Mouse (Mus musculus): Measurements from ENCODE around the gene Ankrd37. TPM values are rescaled to one million over a fixed set of nuclear protein-coding genes. Genes with fewer than 3 reads are reported as not detected.

Ankrd37 gene
- polyA plus RNA-seq, 1 experiment from 2014 or later: 18.5 TPM

DNA sequence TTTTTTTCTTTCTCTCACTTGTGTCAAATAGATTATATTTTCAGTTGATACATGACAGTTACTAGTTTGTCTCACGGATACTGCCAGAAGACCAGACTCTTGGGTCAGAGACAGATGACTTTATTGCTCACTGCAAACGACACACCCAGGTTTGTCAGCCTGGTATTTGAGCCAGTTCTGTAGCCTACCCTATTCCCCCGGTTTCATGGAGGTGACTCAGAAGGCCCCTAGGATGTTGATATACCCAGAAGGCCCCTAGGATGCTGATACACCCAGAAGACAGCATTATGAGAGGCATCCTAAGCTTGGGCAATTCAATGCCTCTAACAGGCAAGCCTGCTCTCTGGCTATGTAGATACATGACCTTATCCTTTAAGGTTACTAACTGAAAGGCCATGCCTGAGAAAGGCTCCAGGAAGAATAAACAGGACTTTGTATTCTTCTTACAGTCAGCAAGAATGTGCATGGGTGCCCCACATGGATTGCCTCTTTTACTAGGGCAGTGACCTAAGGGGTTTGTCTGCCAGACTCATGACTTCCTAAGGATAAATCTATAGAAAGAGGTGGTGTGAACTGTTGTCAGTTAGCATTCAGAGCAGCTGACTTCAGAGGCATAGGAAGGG, 1.7 kb upstream of the Ankrd37 start:
- no peak overlapping the region for H3K9ac ChIP-seq (ENCODE audit: low read length)
- H3K27me3 ChIP-seq (ENCODE audit: control insufficient read depth, insufficient read depth, low read length): no peaks in the 10 kb centered on the region
- no peak overlapping the region for H3K27ac ChIP-seq (ENCODE audit: low read depth, low read length)
- WGBS: 91% methylated on average over 3 of the region's 3 CpGs
- no peak overlapping the region for H3K4me2 ChIP-seq
- peaks cover 7% of the 10 kb centered on the region; the same call in 1 of the 2 replicates for H3K4me1 ChIP-seq (ENCODE audit: control insufficient read depth, insufficient read depth, low read length)
- no peak for ATAC-seq (ENCODE audit: low FRiP score)
- DNase-seq (ENCODE audit: low spot score, missing footprints): no peak
- H3K4me3 ChIP-seq (ENCODE audit: low read depth, low read length): no peak overlapping the region
- H3K36me3 ChIP-seq (ENCODE audit: control insufficient read depth, insufficient read depth, low read length): no peaks in the 10 kb centered on the region
- no peaks in the 10 kb centered on the region for H3K9me3 ChIP-seq (ENCODE audit: control insufficient read depth, low read length)

- Histone ChIP-seq H3K4me3 (ENCODE audit: low read depth, low read length) (peak overlapping the region; percentile 44), H3K9ac (ENCODE audit: low read length) (peak overlapping the region; percentile 86), H3K9me3 (ENCODE audit: control insufficient read depth, low read length) (no peaks in the 10 kb centered on the region), H3K4me2 (peak overlapping the region; percentile 70), H3K36me3 (ENCODE audit: control insufficient read depth, insufficient read depth, low read length) (no peaks in the 10 kb centered on the region; the same call in 1 of the 2 replicates), H3K27me3 (ENCODE audit: control insufficient read depth, insufficient read depth, low read length) (no peaks in the 10 kb centered on the region), H3K4me1 (ENCODE audit: control insufficient read depth, insufficient read depth, low read length) (peaks cover 6% of the 10 kb centered on the region), H3K27ac (ENCODE audit: low read depth, low read length) (peak overlapping the region; percentile 94)
- 6% methylated on average over 55 of the region's 55 CpGs for WGBS
- ATAC-seq (ENCODE audit: low FRiP score): peak; percentile 99
- peak; percentile 100 for DNase-seq (ENCODE audit: low spot score, missing footprints)
Observed at GRCm38 (mm10) chr8:45999784-46000705, 5.5 kb downstream of the Ankrd37 start.

DNA sequence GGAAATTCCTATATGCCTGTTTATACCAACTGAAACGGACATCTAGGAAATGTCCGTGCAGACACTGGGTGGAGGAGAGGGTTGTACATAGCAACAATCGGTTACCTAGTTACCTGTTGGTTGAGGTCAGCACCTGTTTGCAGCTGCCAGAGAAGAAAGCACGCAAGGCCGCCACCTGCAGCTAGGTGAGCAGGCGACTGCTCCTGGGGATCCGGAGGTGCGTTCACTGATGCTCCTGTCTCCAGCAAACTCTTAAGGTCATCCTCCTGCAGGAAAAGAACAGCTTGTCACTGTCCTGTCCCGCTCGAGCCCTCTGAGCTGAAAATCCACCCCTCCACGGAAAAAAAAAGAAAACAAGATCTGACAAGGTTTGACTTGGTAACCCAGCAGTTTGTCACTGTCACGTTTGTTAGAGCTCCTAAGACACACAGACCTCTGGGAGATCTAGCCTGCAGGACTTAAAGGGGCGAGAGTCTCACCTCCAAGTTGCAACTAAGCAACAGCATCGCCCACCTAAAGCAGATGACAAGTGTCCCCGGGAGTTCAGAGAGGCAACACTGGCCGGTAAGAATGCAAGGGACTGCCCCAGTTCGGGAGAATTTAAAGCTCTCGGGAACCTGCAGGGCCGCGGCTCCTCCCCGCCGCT, 6.2 kb downstream of the Ankrd37 start, which contains the start of gene Lrp2bp:
TSS of gene Lrp2bp (plus strand) at position 166 of the 646 bp plus-strand sequence.
- Histone ChIP-seq H3K9ac (ENCODE audit: low read length) (peak within 1 kb of the TSS; percentile 86), H3K4me1 (ENCODE audit: control insufficient read depth, insufficient read depth, low read length) (peaks cover 6% of the 10 kb centered on the region), H3K27me3 (ENCODE audit: control insufficient read depth, insufficient read depth, low read length) (no peaks in the 10 kb centered on the region), H3K36me3 (ENCODE audit: control insufficient read depth, insufficient read depth, low read length) (no peaks in the 10 kb centered on the region; the same call in 1 of the 2 replicates), H3K27ac (ENCODE audit: low read depth, low read length) (peak within 1 kb of the TSS; percentile 94), H3K9me3 (ENCODE audit: control insufficient read depth, low read length) (no peaks in the 10 kb centered on the region), H3K4me3 (ENCODE audit: low read depth, low read length) (peak within 1 kb of the TSS; percentile 44), H3K4me2 (peak within 1 kb of the TSS; percentile 70)
- DNase-seq (ENCODE audit: low spot score, missing footprints) (no peak), ATAC-seq (ENCODE audit: low FRiP score) (peak; percentile 8)
- WGBS: 4% methylated on average over 22 of the region's 22 CpGs

GRCm38 (mm10) chr8:45998228-45998627, 7.3 kb downstream of the Ankrd37 start:
- Histone ChIP-seq H3K4me3 (ENCODE audit: low read depth, low read length) (no peak overlapping the region), H3K27me3 (ENCODE audit: control insufficient read depth, insufficient read depth, low read length) (no peaks in the 10 kb centered on the region), H3K9me3 (ENCODE audit: control insufficient read depth, low read length) (no peaks in the 10 kb centered on the region), H3K36me3 (ENCODE audit: control insufficient read depth, insufficient read depth, low read length) (no peaks in the 10 kb centered on the region; the same call in 1 of the 2 replicates), H3K4me2 (no peak overlapping the region), H3K4me1 (ENCODE audit: control insufficient read depth, insufficient read depth, low read length) (peaks cover 6% of the 10 kb centered on the region), H3K9ac (ENCODE audit: low read length) (no peak overlapping the region), H3K27ac (ENCODE audit: low read depth, low read length) (no peak overlapping the region)
- ATAC-seq (ENCODE audit: low FRiP score) (no peak), DNase-seq (ENCODE audit: low spot score, missing footprints) (no peak)
- 87% methylated on average over 2 of the region's 2 CpGs for WGBS

DNA sequence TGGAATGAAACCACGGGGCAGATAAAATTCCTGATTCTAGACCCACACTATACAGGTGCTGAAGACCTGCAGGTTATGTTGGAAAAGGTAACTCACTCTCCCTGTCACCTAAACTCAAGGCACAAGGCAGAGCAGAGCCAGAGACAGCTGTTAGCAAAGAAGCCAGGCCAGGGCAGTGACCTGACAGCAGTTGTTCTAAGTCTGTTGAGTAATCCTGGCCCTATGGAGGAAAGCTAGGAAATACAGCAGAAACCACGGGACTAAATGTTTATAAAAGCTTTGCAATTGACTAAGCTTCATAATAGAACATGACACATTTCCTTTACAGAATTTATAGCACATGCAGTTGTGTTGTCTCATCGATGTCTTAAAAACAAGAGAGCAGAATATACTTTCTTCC, 9.9 kb downstream of the Ankrd37 start:
- 92% methylated on average over 3 of the region's 3 CpGs for WGBS
- H3K9me3 ChIP-seq (ENCODE audit: control insufficient read depth, low read length): no peaks in the 10 kb centered on the region
- no peaks in the 10 kb centered on the region; the same call in 1 of the 2 replicates for H3K36me3 ChIP-seq (ENCODE audit: control insufficient read depth, insufficient read depth, low read length)
- peaks cover 6% of the 10 kb centered on the region for H3K4me1 ChIP-seq (ENCODE audit: control insufficient read depth, insufficient read depth, low read length)
- no peak overlapping the region for H3K4me2 ChIP-seq
- no peak overlapping the region for H3K4me3 ChIP-seq (ENCODE audit: low read depth, low read length)
- ATAC-seq (ENCODE audit: low FRiP score) (no peak), DNase-seq (ENCODE audit: low spot score, missing footprints) (no peak)
- no peak overlapping the region for H3K27ac ChIP-seq (ENCODE audit: low read depth, low read length)
- no peaks in the 10 kb centered on the region for H3K27me3 ChIP-seq (ENCODE audit: control insufficient read depth, insufficient read depth, low read length)
- no peak overlapping the region for H3K9ac ChIP-seq (ENCODE audit: low read length)

DNA sequence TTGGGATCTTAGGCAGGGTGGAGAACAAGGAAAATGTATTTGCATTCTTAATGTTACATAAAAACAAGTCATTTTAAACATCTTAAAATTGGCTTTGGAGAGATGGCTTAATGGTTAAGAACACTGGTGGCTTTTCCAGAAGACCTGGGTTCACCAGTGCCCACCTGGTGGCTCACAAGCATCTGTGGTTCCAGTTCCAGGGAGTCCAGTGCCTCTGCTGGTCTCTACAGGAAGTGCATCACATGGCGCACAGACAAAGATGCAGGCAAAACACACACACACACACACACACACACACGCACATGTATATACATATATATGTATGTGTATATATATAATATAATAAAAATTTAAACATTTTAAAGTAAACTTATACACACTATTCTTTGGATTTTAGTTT, 11.4 kb downstream of the Ankrd37 start:
- no peaks in the 10 kb centered on the region for H3K9me3 ChIP-seq (ENCODE audit: control insufficient read depth, low read length)
- WGBS: 96% methylated on average over 2 of the region's 2 CpGs
- no peak for ATAC-seq (ENCODE audit: low FRiP score)
- H3K27me3 ChIP-seq (ENCODE audit: control insufficient read depth, insufficient read depth, low read length): no peaks in the 10 kb centered on the region
- DNase-seq (ENCODE audit: low spot score, missing footprints): no peak
- no peaks in the 10 kb centered on the region; the same call in 1 of the 2 replicates for H3K36me3 ChIP-seq (ENCODE audit: control insufficient read depth, insufficient read depth, low read length)
- H3K9ac ChIP-seq (ENCODE audit: low read length): no peak overlapping the region
- no peak overlapping the region for H3K27ac ChIP-seq (ENCODE audit: low read depth, low read length)
- H3K4me2 ChIP-seq: no peak overlapping the region
- peaks cover 2% of the 10 kb centered on the region for H3K4me1 ChIP-seq (ENCODE audit: control insufficient read depth, insufficient read depth, low read length)
- H3K4me3 ChIP-seq (ENCODE audit: low read depth, low read length): no peak overlapping the region

GRCm38 (mm10) chr8:45990631-45991310, 14.7 kb downstream of the Ankrd37 start:
- H3K27me3 ChIP-seq (ENCODE audit: control insufficient read depth, insufficient read depth, low read length): no peaks in the 10 kb centered on the region
- 96% methylated on average over 4 of the region's 4 CpGs for WGBS
- no peak for ATAC-seq (ENCODE audit: low FRiP score)

DNA sequence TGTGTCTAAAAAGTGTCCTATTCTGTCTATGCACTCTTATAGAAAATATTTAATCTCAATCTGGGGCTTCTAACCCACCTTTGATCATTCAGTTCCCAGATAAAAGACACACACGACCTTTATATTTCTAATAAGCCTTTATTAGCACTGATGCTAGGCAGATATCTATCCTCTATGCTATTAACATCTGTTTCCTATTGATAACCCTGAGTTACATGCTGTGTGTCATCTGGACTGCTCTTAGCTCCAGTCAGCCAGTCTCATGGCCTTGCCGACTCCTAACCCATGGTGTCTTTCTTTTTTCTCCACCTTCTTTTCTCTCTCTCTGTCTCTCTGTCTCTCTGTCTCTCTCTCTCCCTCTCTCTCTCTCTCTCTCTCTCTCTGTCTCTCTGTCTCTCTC, 17.3 kb downstream of the Ankrd37 start:
- Histone ChIP-seq H3K4me3 (ENCODE audit: low read depth, low read length) (no peak overlapping the region), H3K27ac (ENCODE audit: low read depth, low read length) (no peak overlapping the region), H3K36me3 (ENCODE audit: control insufficient read depth, insufficient read depth, low read length) (peaks cover 2% of the 10 kb centered on the region; the same call in 1 of the 2 replicates), H3K27me3 (ENCODE audit: control insufficient read depth, insufficient read depth, low read length) (no peaks in the 10 kb centered on the region), H3K9ac (ENCODE audit: low read length) (no peak overlapping the region), H3K4me1 (ENCODE audit: control insufficient read depth, insufficient read depth, low read length) (no peaks in the 10 kb centered on the region), H3K9me3 (ENCODE audit: control insufficient read depth, low read length) (no peaks in the 10 kb centered on the region), H3K4me2 (no peak overlapping the region)
- DNase-seq (ENCODE audit: low spot score, missing footprints) (no peak), ATAC-seq (ENCODE audit: low FRiP score) (no peak)
- 71% methylated on average over 2 of the region's 2 CpGs for WGBS

More at GRCm38 (mm10) chr8:45990631-45991310, 14.7 kb downstream of the Ankrd37 start:
- no peak overlapping the region for H3K9ac ChIP-seq (ENCODE audit: low read length)
- H3K36me3 ChIP-seq (ENCODE audit: control insufficient read depth, insufficient read depth, low read length): no peaks in the 10 kb centered on the region; the same call in 1 of the 2 replicates
- H3K27ac ChIP-seq (ENCODE audit: low read depth, low read length): no peak overlapping the region
- H3K9me3 ChIP-seq (ENCODE audit: control insufficient read depth, low read length): no peaks in the 10 kb centered on the region
- H3K4me2 ChIP-seq: no peak overlapping the region
- no peaks in the 10 kb centered on the region for H3K4me1 ChIP-seq (ENCODE audit: control insufficient read depth, insufficient read depth, low read length)
- no peak overlapping the region for H3K4me3 ChIP-seq (ENCODE audit: low read depth, low read length)
- no peak for DNase-seq (ENCODE audit: low spot score, missing footprints)
